Mouse (Mus musculus): ENCODE measurements around the gene Foxj2.

GRCm38 (mm10) chr6:122883603-122884002 is 63.9 kb downstream of the Foxj2 start:
- no peak for TF ChIP-seq CTCF (IDR thresholded peaks at IDR 0.05; ENCODE audit: low read depth)
- no peak for TF ChIP-seq EP300 (IDR thresholded peaks at IDR 0.05; ENCODE audit: low read depth)
